Mouse (Mus musculus): ENCODE results near the gene Fap. TPM values are rescaled to one million over a fixed set of nuclear protein-coding genes. Genes with fewer than 3 reads are reported as not detected.

The Fap gene
- polyA plus RNA-seq, 1 experiment from 2014 or later: 27.6 TPM

DNA sequence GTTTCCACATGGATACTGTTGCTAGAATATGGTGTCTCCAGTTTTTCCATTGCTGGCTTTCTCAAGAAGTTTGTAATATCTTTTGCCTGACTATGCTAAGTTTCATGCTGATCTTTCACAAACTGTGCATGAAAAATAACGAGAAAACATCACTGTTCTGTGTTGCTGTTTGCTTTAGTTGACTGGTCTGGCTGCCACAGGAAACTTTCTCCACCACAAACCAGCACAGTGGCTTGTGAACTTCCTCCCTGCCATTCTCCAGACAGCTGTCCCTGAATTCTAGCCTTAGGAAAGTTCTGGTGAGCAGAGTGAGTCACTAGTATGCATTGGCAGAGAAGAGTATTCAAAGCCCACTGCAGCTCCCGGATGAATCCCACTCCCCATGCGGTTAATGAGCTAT lies 1.1 kb upstream of the Fap start:
- H3K27ac ChIP-seq (replicated peaks): peak overlapping the region; percentile 90
- H3K4me2 ChIP-seq (replicated peaks): no peak overlapping the region
- no peak overlapping the region for H3K4me3 ChIP-seq (replicated peaks)
- 43% methylated on average over 3 of the region's 3 CpGs for WGBS
- no peaks in the 10 kb centered on the region for H3K36me3 ChIP-seq
- H3K9ac ChIP-seq: no peak overlapping the region
- H3K27me3 ChIP-seq: no peaks in the 10 kb centered on the region
- peaks cover 7% of the 10 kb centered on the region; the same call in 1 of the 2 replicates for H3K4me1 ChIP-seq
- ATAC-seq (ENCODE audit: insufficient number of reproducible peaks, low FRiP score, low TSS enrichment, low read depth): no peak
- no peaks in the 10 kb centered on the region for H3K9me3 ChIP-seq (replicated peaks)

DNA sequence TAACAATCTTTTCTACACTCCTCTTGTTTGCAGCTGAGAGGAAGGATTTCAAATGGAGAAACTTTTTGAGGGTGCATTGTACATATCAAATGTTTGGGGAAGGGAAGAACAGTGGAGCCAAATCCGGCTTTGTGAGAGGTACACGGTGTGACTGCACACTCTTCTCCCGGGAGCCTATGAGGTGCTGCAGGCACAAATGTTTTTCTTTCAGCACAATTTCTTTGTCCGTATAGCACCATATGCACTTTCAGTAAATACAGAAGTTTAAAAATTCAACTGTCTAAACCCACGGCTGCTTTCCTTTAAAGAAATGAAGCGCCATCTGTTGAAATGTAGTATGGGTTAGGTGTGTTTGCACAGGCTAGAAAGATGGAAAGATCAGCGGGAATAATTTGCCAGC lies 375 bp upstream of the Fap start:
- Histone ChIP-seq H3K4me1 (peaks cover 7% of the 10 kb centered on the region; the same call in 1 of the 2 replicates), H3K27me3 (no peaks in the 10 kb centered on the region), H3K27ac (replicated peaks) (peak overlapping the region; percentile 90), H3K9me3 (replicated peaks) (no peaks in the 10 kb centered on the region), H3K4me3 (replicated peaks) (peak overlapping the region; percentile 39; the same call in 1 of the 2 replicates), H3K36me3 (no peaks in the 10 kb centered on the region), H3K9ac (no peak overlapping the region), H3K4me2 (replicated peaks) (peak overlapping the region; percentile 45)
- 36% methylated on average over 7 of the region's 7 CpGs for WGBS
- peak; percentile 58; the same call in 1 of the 2 replicates for ATAC-seq (ENCODE audit: insufficient number of reproducible peaks, low FRiP score, low TSS enrichment, low read depth)

GRCm38 (mm10) chr2:62573099-62573752 lies 649 bp downstream of the Fap start:
- ATAC-seq (ENCODE audit: insufficient number of reproducible peaks, low FRiP score, low TSS enrichment, low read depth): peak; percentile 15; the same call in 1 of the 2 replicates
- peaks cover 7% of the 10 kb centered on the region; the same call in 1 of the 2 replicates for H3K4me1 ChIP-seq
- H3K4me3 ChIP-seq (replicated peaks): peak overlapping the region; percentile 39
- H3K36me3 ChIP-seq: no peaks in the 10 kb centered on the region
- 45% methylated on average over 10 of the region's 10 CpGs for WGBS
- H3K4me2 ChIP-seq (replicated peaks): peak overlapping the region; percentile 45
- H3K27ac ChIP-seq (replicated peaks): peak overlapping the region; percentile 90
- H3K9me3 ChIP-seq (replicated peaks): no peaks in the 10 kb centered on the region
- H3K9ac ChIP-seq: no peak overlapping the region; the same call in 1 of the 2 replicates
- no peaks in the 10 kb centered on the region for H3K27me3 ChIP-seq

GRCm38 (mm10) chr2:62564687-62565086 lies 9.2 kb downstream of the Fap start:
- ATAC-seq (ENCODE audit: insufficient number of reproducible peaks, low FRiP score, low TSS enrichment, low read depth): no peak
- Histone ChIP-seq H3K27ac (replicated peaks) (no peak overlapping the region), H3K4me2 (replicated peaks) (no peak overlapping the region), H3K4me1 (no peaks in the 10 kb centered on the region), H3K4me3 (replicated peaks) (no peak overlapping the region), H3K36me3 (no peaks in the 10 kb centered on the region), H3K9me3 (replicated peaks) (no peaks in the 10 kb centered on the region), H3K9ac (no peak overlapping the region), H3K27me3 (no peaks in the 10 kb centered on the region)
- 92% methylated on average over 1 of the region's 1 CpGs for WGBS

DNA sequence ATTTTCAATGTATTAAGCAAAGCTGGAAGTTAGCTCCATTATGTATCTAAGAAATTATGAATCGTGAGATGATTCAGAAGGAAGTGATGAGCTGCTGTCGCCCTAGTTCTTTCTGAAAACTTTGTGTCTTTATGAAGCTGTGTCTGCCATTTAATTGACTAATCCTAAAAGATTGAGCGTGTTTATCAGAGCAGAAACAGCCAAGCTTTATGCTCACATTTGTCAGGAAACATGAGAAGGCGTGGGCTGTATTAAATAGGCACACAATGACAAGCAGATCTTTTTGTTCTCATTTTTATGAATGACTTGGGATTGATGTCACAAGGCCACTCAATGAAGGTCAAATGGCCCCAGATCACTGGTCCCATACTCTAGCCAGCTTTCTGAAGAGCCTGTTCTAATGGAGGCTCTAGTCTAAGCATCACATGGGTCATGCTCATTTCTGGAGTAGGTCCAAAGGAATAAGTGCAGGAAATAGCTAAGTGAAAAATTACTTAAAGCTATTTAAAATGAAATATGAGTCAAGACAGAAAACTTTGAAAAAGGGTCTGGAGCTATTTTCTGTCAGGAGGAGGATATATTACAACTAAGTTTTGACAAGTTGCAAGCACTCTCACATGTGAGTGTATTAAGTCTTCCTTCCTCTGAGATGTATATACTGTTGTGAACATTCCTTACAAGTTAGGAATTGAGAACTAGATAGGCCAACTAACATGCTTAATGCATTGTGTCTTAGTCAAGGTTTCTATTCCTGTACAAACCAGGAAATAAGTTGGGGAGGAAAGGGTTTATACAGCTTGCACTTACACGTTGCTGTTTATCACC lies 11.0 kb downstream of the Fap start:
- Histone ChIP-seq H3K27me3 (no peaks in the 10 kb centered on the region), H3K4me2 (replicated peaks) (no peak overlapping the region), H3K9me3 (replicated peaks) (no peaks in the 10 kb centered on the region), H3K4me1 (no peaks in the 10 kb centered on the region), H3K36me3 (no peaks in the 10 kb centered on the region), H3K9ac (no peak overlapping the region), H3K27ac (replicated peaks) (no peak overlapping the region), H3K4me3 (replicated peaks) (no peak overlapping the region)
- WGBS: 64% methylated on average over 5 of the region's 5 CpGs
- ATAC-seq (ENCODE audit: insufficient number of reproducible peaks, low FRiP score, low TSS enrichment, low read depth): no peak

- no peaks in the 10 kb centered on the region for H3K27me3 ChIP-seq
- ATAC-seq (ENCODE audit: insufficient number of reproducible peaks, low FRiP score, low TSS enrichment, low read depth): no peak
- H3K27ac ChIP-seq (replicated peaks): no peak overlapping the region
- WGBS: 67% methylated on average over 2 of the region's 2 CpGs
- H3K4me3 ChIP-seq (replicated peaks): no peak overlapping the region
- H3K4me2 ChIP-seq (replicated peaks): no peak overlapping the region
- H3K36me3 ChIP-seq: no peaks in the 10 kb centered on the region
- no peaks in the 10 kb centered on the region for H3K4me1 ChIP-seq
- H3K9ac ChIP-seq: no peak overlapping the region
- no peaks in the 10 kb centered on the region for H3K9me3 ChIP-seq (replicated peaks)
These were observed 16.5 kb downstream of the Fap start for GRCm38 (mm10) chr2:62557417-62557816.

DNA sequence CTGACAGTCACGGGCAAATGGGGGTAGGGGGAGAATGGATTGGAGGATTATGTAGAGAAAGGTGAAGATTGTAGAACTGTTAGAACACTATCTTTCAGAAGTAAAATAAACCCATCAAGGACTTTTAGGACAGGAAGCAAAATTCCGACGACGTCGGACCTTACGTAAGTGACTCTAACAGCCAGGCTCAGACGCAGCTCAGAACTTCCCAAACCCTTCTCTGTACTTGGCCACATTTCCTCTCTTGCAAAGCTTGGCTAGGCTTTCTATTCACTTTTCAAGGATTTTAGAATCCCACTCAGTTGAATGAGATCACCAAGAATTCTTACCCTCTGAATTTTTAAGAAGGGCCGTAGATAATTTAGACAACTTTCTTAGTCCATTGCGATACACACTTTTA lies 17.5 kb downstream of the Fap start:
- H3K36me3 ChIP-seq: no peaks in the 10 kb centered on the region
- H3K27ac ChIP-seq (replicated peaks): no peak overlapping the region
- H3K4me1 ChIP-seq: no peaks in the 10 kb centered on the region
- no peak overlapping the region for H3K4me2 ChIP-seq (replicated peaks)
- no peaks in the 10 kb centered on the region for H3K27me3 ChIP-seq
- ATAC-seq (ENCODE audit: insufficient number of reproducible peaks, low FRiP score, low TSS enrichment, low read depth): no peak
- no peaks in the 10 kb centered on the region for H3K9me3 ChIP-seq (replicated peaks)
- H3K4me3 ChIP-seq (replicated peaks): no peak overlapping the region
- H3K9ac ChIP-seq: no peak overlapping the region
- 79% methylated on average over 9 of the region's 9 CpGs for WGBS

DNA sequence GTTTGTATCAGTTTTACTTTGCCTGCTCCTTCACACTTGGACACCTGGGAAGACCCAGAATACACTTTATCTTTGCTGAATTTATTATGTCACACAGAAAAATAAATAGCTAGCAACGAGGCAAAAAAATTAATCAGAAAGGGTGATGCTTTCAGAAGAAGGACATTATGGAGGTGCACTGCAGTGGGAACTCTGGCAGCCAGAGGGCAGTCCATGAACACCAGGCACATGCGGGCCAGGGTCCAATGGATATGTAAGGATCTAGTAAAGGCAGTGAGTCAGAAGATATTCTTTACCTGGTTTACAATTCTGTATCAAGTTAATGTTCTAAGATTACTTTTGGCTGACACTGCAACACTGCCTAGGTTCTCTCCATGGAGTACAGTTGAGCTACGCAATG lies 24.2 kb downstream of the Fap start:
- H3K9me3 ChIP-seq (replicated peaks): no peaks in the 10 kb centered on the region
- H3K4me3 ChIP-seq (replicated peaks): no peak overlapping the region
- WGBS: 84% methylated on average over 3 of the region's 3 CpGs
- no peak overlapping the region for H3K9ac ChIP-seq
- no peak overlapping the region for H3K27ac ChIP-seq (replicated peaks)
- no peaks in the 10 kb centered on the region for H3K4me1 ChIP-seq
- H3K4me2 ChIP-seq (replicated peaks): no peak overlapping the region
- ATAC-seq (ENCODE audit: insufficient number of reproducible peaks, low FRiP score, low TSS enrichment, low read depth): no peak
- no peaks in the 10 kb centered on the region for H3K36me3 ChIP-seq
- H3K27me3 ChIP-seq: no peaks in the 10 kb centered on the region

- WGBS: 47% methylated on average over 4 of the region's 4 CpGs
- no peak overlapping the region for H3K9ac ChIP-seq
- no peak overlapping the region for H3K4me3 ChIP-seq (replicated peaks)
- no peaks in the 10 kb centered on the region for H3K27me3 ChIP-seq
- no peaks in the 10 kb centered on the region for H3K36me3 ChIP-seq
- no peaks in the 10 kb centered on the region for H3K4me1 ChIP-seq
- H3K4me2 ChIP-seq (replicated peaks): no peak overlapping the region
- H3K27ac ChIP-seq (replicated peaks): no peak overlapping the region
- no peak for ATAC-seq (ENCODE audit: insufficient number of reproducible peaks, low FRiP score, low TSS enrichment, low read depth)
- no peaks in the 10 kb centered on the region for H3K9me3 ChIP-seq (replicated peaks)
These were observed 24.7 kb downstream of the Fap start for GRCm38 (mm10) chr2:62549131-62549530.

- no peaks in the 10 kb centered on the region for H3K9me3 ChIP-seq (replicated peaks)
- WGBS: 85% methylated on average over 5 of the region's 5 CpGs
- H3K4me2 ChIP-seq (replicated peaks): no peak overlapping the region
These were observed 25.8 kb downstream of the Fap start for GRCm38 (mm10) chr2:62548104-62548503.

DNA sequence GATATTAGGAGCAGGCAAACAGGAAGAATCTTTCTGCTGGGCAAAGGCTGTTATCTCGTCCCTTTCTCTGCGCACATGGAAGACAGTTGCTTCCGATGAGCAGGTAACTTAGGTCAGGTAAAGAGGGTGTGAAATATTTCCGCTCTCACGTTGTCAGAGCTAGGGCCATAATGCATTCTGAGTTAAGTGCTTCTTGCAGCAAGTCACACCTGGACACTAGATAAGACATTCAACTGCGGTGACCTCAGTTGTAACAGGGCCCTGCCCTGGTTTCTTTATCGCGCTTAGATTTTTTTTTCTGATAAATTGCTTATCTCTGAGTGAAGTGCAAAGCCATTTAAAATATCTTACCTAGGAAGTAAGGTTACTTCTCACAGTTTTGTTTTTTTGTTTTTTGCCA lies 38.4 kb downstream of the Fap start:
- Histone ChIP-seq H3K27me3 (no peaks in the 10 kb centered on the region), H3K27ac (replicated peaks) (no peak overlapping the region), H3K9ac (no peak overlapping the region), H3K4me1 (no peaks in the 10 kb centered on the region), H3K9me3 (replicated peaks) (no peaks in the 10 kb centered on the region), H3K36me3 (no peaks in the 10 kb centered on the region), H3K4me2 (replicated peaks) (no peak overlapping the region), H3K4me3 (replicated peaks) (no peak overlapping the region)
- ATAC-seq (ENCODE audit: insufficient number of reproducible peaks, low FRiP score, low TSS enrichment, low read depth): no peak
- WGBS: 93% methylated on average over 8 of the region's 8 CpGs

More at GRCm38 (mm10) chr2:62548104-62548503, 25.8 kb downstream of the Fap start:
- no peaks in the 10 kb centered on the region for H3K36me3 ChIP-seq
- no peak for ATAC-seq (ENCODE audit: insufficient number of reproducible peaks, low FRiP score, low TSS enrichment, low read depth)
- H3K4me3 ChIP-seq (replicated peaks): no peak overlapping the region
- no peak overlapping the region for H3K9ac ChIP-seq
- no peak overlapping the region for H3K27ac ChIP-seq (replicated peaks)
- no peaks in the 10 kb centered on the region for H3K4me1 ChIP-seq
- H3K27me3 ChIP-seq: no peaks in the 10 kb centered on the region
